In the genomic region with DNA sequence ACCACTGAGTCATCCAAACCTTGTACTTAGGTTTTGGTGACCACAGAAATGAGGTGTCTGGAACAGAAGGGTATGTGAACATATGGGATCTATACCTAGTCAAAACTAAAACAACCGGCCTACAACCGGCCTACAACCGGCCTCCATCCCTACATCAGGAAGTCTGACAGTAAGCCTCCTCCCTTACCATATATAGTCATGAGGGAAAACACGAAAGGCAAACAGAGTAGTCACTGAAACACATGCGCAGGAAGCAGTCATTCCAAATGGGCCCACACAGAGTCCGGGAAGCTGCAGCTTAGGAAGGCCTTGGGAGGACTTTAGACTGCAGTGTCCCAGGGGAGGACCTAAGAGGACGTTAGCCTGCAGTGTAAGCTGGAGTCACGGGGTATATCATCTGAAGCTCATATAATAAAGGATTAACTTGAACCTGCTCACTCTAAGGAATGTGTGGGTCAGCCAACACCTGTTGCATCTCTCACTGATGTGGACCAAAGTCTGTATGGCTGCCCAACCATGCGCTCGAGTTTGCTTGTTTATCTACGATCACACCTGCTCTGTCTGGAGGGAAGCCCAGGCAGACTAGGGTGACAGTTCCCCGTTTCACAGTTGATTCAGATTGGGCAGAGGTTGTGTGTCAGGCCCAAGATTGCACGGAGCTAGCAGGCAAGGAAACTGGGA, we compare ENCODE assay signal across 17 mouse cellular contexts.
DNase-seq lines count a peak whose midpoint lies in the region; ATAC-seq and TF ChIP-seq lines count a peak whose summit lies in the region.
"Had no signal": no experiment of that assay in that cellular context is flagged by ENCODE, and none has a peak within 500 bp of the region (broad histone marks: within the 10 kb centered on the region; RNA-seq: fewer than 3 reads in every experiment).

No protein-coding gene starts in this region.

- no peak overlapping the region for H3K9ac ChIP-seq in liver, postnatal 0 days (replicated peaks)
- H3K9ac ChIP-seq in hindbrain, embryonic 16.5 days (ENCODE audit: low read depth, low read length) = no peak overlapping the region
- H3K9ac ChIP-seq: embryonic facial prominence, embryonic 12.5 days; forebrain, postnatal 0 days; heart, embryonic 12.5 days; midbrain, embryonic 15.5 days had no signal

- no peak for TF ChIP-seq CTCF in C2C12 (IDR thresholded peaks at IDR 0.05; ENCODE audit: control insufficient read depth, insufficient read depth, insufficient read length)
- no peak for TF ChIP-seq CTCF in liver, postnatal 0 days (IDR thresholded peaks at IDR 0.05; ENCODE audit: low read depth)
- TF ChIP-seq CTCF in layer of hippocampus, adult 2 months (conservative IDR thresholded peaks at IDR 0.05) = no peak

- WGBS in liver, postnatal 0 days (ENCODE audit: insufficient replicate concordance) = 61% methylated on average over 13 of the region's 13 CpGs
- 86% methylated on average over 13 of the region's 13 CpGs for WGBS in hindbrain, embryonic 16.5 days

- ATAC-seq in liver, postnatal 0 days = peak; percentile 72
- ATAC-seq in hindbrain, embryonic 16.5 days = no peak
- ATAC-seq: forebrain, postnatal 0 days; hindbrain, postnatal 0 days; lung, postnatal 0 days; midbrain, embryonic 15.5 days had no signal

- peaks cover 5% of the 10 kb centered on the region; the same call in 1 of the 2 replicates for H3K4me1 ChIP-seq in liver, postnatal 0 days (ENCODE audit: insufficient read depth)
- H3K4me1 ChIP-seq in hindbrain, embryonic 16.5 days (ENCODE audit: control insufficient read depth, insufficient read depth, low read depth, low read length) = no peaks in the 10 kb centered on the region
- H3K4me1 ChIP-seq: embryonic facial prominence, embryonic 12.5 days; heart, embryonic 12.5 days; midbrain, embryonic 15.5 days had no signal

- DNase-seq in gastrocnemius, adult 18-20 months (ENCODE audit: low spot score) = peak; percentile 91
- peak; percentile 92 for DNase-seq in kidney, adult 9 months
- DNase-seq in liver, postnatal 0 days = peak; percentile 27
- no peak for DNase-seq in layer of hippocampus, adult 2 months (ENCODE audit: low spot score in 2 of 2)
- DNase-seq in thymus, postnatal 10 days (ENCODE audit: low spot score in 2 of 2) = no peak
- DNase-seq in heart, adult 8-10 months (ENCODE audit: low spot score) = no peak
- DNase-seq: cerebellum, adult 9-10 months; forebrain, postnatal 0 days; right cerebral cortex, postnatal 14 days; thymus, postnatal 4 days had no signal

- no peaks in the 10 kb centered on the region for H3K36me3 ChIP-seq in C2C12 (ENCODE audit: control insufficient read depth, insufficient read depth)
- H3K36me3 ChIP-seq in liver, postnatal 0 days (replicated peaks; ENCODE audit: insufficient read depth, low read length) = no peaks in the 10 kb centered on the region
- no peaks in the 10 kb centered on the region for H3K36me3 ChIP-seq in hindbrain, embryonic 16.5 days (ENCODE audit: control insufficient read depth, insufficient read depth, low read length)
- H3K36me3 ChIP-seq: embryonic facial prominence, embryonic 12.5 days; heart, embryonic 12.5 days; midbrain, embryonic 15.5 days had no signal

- no peak overlapping the region for H3K4me2 ChIP-seq in liver, postnatal 0 days (ENCODE audit: low read depth, low read length)
- no peak overlapping the region for H3K4me2 ChIP-seq in hindbrain, embryonic 16.5 days (ENCODE audit: low read length)
- H3K4me2 ChIP-seq: embryonic facial prominence, embryonic 12.5 days; heart, embryonic 12.5 days; midbrain, embryonic 15.5 days had no signal

- H3K27me3 ChIP-seq in C2C12 (ENCODE audit: control insufficient read depth, insufficient read depth, insufficient read length) = no peaks in the 10 kb centered on the region
- H3K27me3 ChIP-seq in liver, postnatal 0 days (ENCODE audit: insufficient read depth, low read length) = no peaks in the 10 kb centered on the region
- H3K27me3 ChIP-seq in hindbrain, embryonic 16.5 days (replicated peaks; ENCODE audit: control insufficient read depth, insufficient read depth, low read length) = no peaks in the 10 kb centered on the region
- H3K27me3 ChIP-seq: embryonic facial prominence, embryonic 12.5 days; heart, embryonic 12.5 days; midbrain, embryonic 15.5 days had no signal

- no peak overlapping the region for H3ac ChIP-seq in C2C12 (ENCODE audit: control insufficient read depth, insufficient read length, low read depth)

- H3K79me3 ChIP-seq in C2C12 (ENCODE audit: low read depth) = no peaks in the 10 kb centered on the region

- no peak overlapping the region for H3K4me3 ChIP-seq in C2C12 (ENCODE audit: insufficient read depth, poor library complexity, severe bottlenecking)
- no peak overlapping the region for H3K4me3 ChIP-seq in liver, postnatal 0 days (ENCODE audit: low read depth, low read length)
- no peak overlapping the region for H3K4me3 ChIP-seq in layer of hippocampus, adult 2 months
- H3K4me3 ChIP-seq in hindbrain, embryonic 16.5 days (ENCODE audit: low read length) = no peak overlapping the region
- H3K4me3 ChIP-seq: embryonic facial prominence, embryonic 12.5 days; heart, embryonic 12.5 days; midbrain, embryonic 15.5 days had no signal

- no peaks in the 10 kb centered on the region for H3K79me2 ChIP-seq in C2C12 (ENCODE audit: control insufficient read depth, insufficient read depth)

- peak; percentile 74 for TF ChIP-seq EP300 in liver, postnatal 0 days (IDR thresholded peaks at IDR 0.05; ENCODE audit: low read depth)

- H3K9me3 ChIP-seq in liver, postnatal 0 days (ENCODE audit: low read length) = no peaks in the 10 kb centered on the region
- no peaks in the 10 kb centered on the region for H3K9me3 ChIP-seq in hindbrain, embryonic 16.5 days (ENCODE audit: control insufficient read depth, low read length)
- H3K9me3 ChIP-seq: embryonic facial prominence, embryonic 12.5 days; midbrain, embryonic 15.5 days had no signal

- H3K27ac ChIP-seq in liver, postnatal 0 days (ENCODE audit: low read depth) = no peak overlapping the region
- H3K27ac ChIP-seq in layer of hippocampus, adult 2 months = no peak overlapping the region
- H3K27ac ChIP-seq in hindbrain, embryonic 16.5 days (ENCODE audit: low read depth, low read length) = no peak overlapping the region
- H3K27ac ChIP-seq: embryonic facial prominence, embryonic 12.5 days; hindbrain, postnatal 0 days; midbrain, embryonic 15.5 days had no signal

TF ChIP-seq in C2C12, 6 proteins besides CTCF, POLR2A, EP300 and RAD21:
- TF ChIP-seq FOSL1 (IDR thresholded peaks at IDR 0.05; ENCODE audit: insufficient read depth, low read length, poor library complexity, severe bottlenecking) (no peak), CEBPB (IDR thresholded peaks at IDR 0.05; ENCODE audit: low read depth) (no peak), USF1 (IDR thresholded peaks at IDR 0.05; ENCODE audit: low read depth) (no peak), MYOD1 (IDR thresholded peaks at IDR 0.05; ENCODE audit: control insufficient read depth, insufficient read length, low read depth) (peak; percentile 84), MAX (IDR thresholded peaks at IDR 0.05) (peak; percentile 46), MYOG (IDR thresholded peaks at IDR 0.05; ENCODE audit: control insufficient read depth, extremely low read depth, insufficient read length) (no peak)

Comparison
In these comparisons a context has a peak if more than half of its experiments do, and no peak if none do; other contexts are left out.
1. DNase-seq: peak in gastrocnemius, adult 18-20 months (single experiment), kidney, adult 9 months (single experiment) and liver, postnatal 0 days (single experiment); none in layer of hippocampus, adult 2 months (0 of 2), thymus, postnatal 10 days (0 of 2) and heart, adult 8-10 months (single experiment).